Mouse (Mus musculus) kidney, postnatal 0 days (tissue): ENCODE results near the gene Galnt2. TPM values are rescaled to one million over a fixed set of nuclear protein-coding genes. Genes with fewer than 3 reads are reported as not detected.

Experiments used
- ATAC-seq: fragments of 200-750 bp; cut with Nextera tagmentation; replicated peaks from 2 replicates; pipeline ENCODE4 v1.8.0; 2017; ENCODE audit warnings: low read depth, moderate number of reproducible peaks, moderate TSS enrichment, moderate library complexity; ENCODE audit not compliant: low FRiP score
- DNase-seq: peaks from one replicate; pipeline ENCODE4 v3.0.0-alpha.2; 2016; ENCODE audit warnings: low spot score
- H3K27ac ChIP-seq: fragments of 300-500 bp; sonication (generic); 2 replicates; pipeline ENCODE4 v1.5.1; 2014; ENCODE audit warnings: mild to moderate bottlenecking
- H3K27me3 ChIP-seq: fragments of 300-500 bp; sonication (generic); 2 replicates; pipeline ENCODE4 v1.6.1; 2014; ENCODE audit warnings: low read length, mixed read lengths; ENCODE audit not compliant: insufficient read depth
- H3K36me3 ChIP-seq: fragments of 300-500 bp; sonication (generic); 2 replicates; pipeline ENCODE4 v1.6.1; 2014; ENCODE audit warnings: low read length, mixed read lengths; ENCODE audit not compliant: insufficient read depth
- H3K4me1 ChIP-seq: fragments of 300-500 bp; sonication (generic); replicated peaks from 2 replicates; pipeline ENCODE4 v1.6.1; 2014; ENCODE audit warnings: antibody characterized with exemption, low read length, mixed read lengths; ENCODE audit not compliant: insufficient read depth
- H3K4me2 ChIP-seq: fragments of 300-500 bp; sonication (generic); 2 replicates; pipeline ENCODE4 v1.6.1; 2014; ENCODE audit warnings: mild to moderate bottlenecking, low read length, moderate library complexity, mixed read lengths
- H3K4me3 ChIP-seq: fragments of 300-500 bp; sonication (generic); replicated peaks from 2 replicates; pipeline ENCODE4 v1.5.1; 2014; ENCODE audit warnings: low read depth, low read length
- H3K9ac ChIP-seq: fragments of 300-500 bp; sonication (generic); 2 replicates; pipeline ENCODE4 v1.6.1; 2014; ENCODE audit warnings: low read depth, low read length
- H3K9me3 ChIP-seq: fragments of 300-500 bp; sonication (generic); replicated peaks from 2 replicates; pipeline ENCODE4 v1.6.1; 2016; ENCODE audit warnings: low read length, inconsistent platforms, mixed read lengths
- CTCF ChIP-seq: IDR thresholded peaks from 2 replicates; pipeline ENCODE4 v1.5.1; 2016; ENCODE audit warnings: antibody characterized with exemption, low read depth, mild to moderate bottlenecking, moderate library complexity
- WGBS: fragments of 180-500 bp; shearing (Covaris S2); extraction: QIAGEN DNeasy Blood & Tissue Kit; methylation state at CpG from one replicate; pipeline ENCODE4 v1.1.7; 2014; 5-methylcytosine and 5-hydroxymethylcytosine counted together
- polyA plus RNA-seq: library from polyadenylated mRNA; unstranded; fragments of >200 nt; fragmentation: Nextera tagmentation; extraction: Ambion mirVana; gene quantifications from 2 replicates; pipeline ENCODE4 v1.2.1, GENCODE M21; 2015

The Galnt2 gene
- polyA plus RNA-seq, 1 experiment from 2014 or later, result 60.3 TPM

DNA sequence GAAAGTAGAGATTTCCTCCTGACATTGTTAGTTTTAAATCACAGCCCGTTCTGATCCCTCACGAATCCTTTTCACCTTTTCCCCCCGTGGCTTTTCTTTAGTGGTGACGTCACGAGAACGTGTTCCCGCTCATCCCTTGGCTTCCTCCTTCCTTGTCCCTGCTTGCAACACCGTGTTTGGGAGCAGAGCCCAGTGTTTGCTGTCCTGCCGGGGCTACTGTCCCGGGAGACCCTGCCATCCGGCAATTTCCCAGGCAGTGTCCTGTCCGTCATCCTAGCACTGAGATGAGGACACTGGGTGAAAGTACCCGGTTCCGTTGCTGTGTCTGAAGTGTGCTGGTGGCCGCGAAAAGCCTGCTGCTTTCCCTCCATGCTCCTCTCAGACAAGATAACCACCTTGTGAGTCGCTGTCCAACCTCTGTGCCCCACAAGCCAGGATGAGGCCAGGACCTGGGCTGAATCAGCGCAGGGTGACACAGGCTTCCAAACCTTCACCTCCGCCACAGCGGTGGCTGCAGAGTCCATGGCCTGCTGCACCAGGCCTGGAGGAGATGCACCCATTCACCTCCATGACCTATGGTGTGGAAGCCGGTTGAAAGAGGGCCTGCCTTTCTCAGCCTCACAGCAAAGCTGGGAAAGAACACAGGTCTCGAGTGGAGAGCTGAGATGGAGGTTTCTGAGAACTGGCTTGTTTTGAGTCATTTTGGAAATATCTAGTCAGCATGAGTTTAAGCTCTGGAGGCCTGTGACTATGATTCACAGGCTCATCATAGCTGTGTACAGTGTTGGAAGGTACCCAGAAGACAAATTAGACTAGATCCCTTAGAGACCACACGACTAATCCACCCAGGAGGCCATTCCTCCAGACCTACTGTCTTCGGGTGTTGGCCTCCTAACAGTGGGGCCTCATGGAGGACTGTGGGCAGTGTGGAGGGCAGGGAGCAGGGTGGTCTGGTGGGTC, 47.0 kb downstream of the Galnt2 start:
- H3K4me1 ChIP-seq, result peaks cover 8% of the 10 kb centered on the region
- DNase-seq (no peak), ATAC-seq (no peak)
- no peaks in the 10 kb centered on the region for H3K36me3 ChIP-seq
- TF ChIP-seq CTCF, result no peak
- H3K9ac ChIP-seq, result no peak overlapping the region
- H3K9me3 ChIP-seq, result no peaks in the 10 kb centered on the region
- no peaks in the 10 kb centered on the region for H3K27me3 ChIP-seq
- no peak overlapping the region for H3K4me2 ChIP-seq
- no peak overlapping the region for H3K4me3 ChIP-seq
- 72% methylated on average over 24 of the region's 24 CpGs for WGBS
- no peak overlapping the region for H3K27ac ChIP-seq

DNA sequence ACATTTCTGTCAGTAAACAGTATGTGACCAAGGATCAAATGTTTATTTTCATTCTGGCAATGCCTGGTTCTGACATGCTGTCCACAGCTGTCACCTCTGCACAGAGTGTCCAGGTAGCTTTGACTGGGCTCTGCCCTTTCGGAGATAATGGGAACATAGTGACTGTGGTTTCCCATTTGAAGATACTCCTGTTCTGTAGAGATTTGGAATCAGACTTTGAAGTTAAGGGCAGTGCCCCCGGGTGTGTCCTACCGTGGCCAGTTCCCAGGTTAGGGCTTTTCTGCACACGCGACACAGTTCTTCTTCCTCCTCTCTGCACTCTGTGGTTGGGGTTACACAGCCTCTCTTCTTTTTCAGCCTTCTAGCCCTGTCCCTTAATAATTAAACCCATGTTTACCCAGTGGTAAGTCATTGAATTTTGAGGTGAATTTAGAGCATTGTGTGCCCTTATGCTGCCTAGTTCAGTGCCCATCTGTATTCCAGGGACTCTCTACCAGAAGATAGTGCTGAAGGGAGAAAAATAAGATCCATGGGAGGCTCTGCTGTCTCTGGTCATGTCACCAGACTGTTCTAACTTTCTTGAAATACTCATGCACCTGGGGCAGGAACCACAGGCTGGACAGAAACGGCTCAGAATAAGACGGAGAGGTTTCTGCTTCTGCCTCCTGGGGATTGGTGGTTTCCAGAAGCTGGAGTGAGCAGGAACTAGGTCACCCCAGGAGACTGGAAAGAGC, 47.9 kb downstream of the Galnt2 start:
- Histone ChIP-seq H3K27me3 (no peaks in the 10 kb centered on the region), H3K9me3 (no peaks in the 10 kb centered on the region), H3K9ac (no peak overlapping the region), H3K4me2 (no peak overlapping the region), H3K36me3 (no peaks in the 10 kb centered on the region), H3K27ac (0 out of 2 replicates have a peak overlapping the region, but pooled peaks have one; percentile 13), H3K4me3 (no peak overlapping the region), H3K4me1 (peaks cover 13% of the 10 kb centered on the region)
- no peak for ATAC-seq
- TF ChIP-seq CTCF, result no peak
- DNase-seq, result no peak
- 64% methylated on average over 7 of the region's 7 CpGs for WGBS

DNA sequence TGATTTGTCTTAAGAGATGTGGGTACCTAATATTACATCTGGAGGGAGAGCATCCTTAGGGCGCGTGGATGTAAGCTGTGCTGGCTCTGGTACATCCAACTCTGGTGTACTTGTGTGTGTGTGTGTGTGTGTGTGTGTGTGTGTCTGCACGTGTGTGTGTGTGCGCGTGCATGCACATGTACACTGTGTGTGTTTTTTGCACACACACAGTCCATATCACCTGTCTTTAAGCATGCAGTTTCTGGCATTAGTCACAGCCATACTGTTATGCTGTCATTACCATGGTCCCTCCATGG, 48.4 kb downstream of the Galnt2 start:
- H3K27ac ChIP-seq, result no peak overlapping the region
- TF ChIP-seq CTCF, result no peak
- no peak overlapping the region for H3K9ac ChIP-seq
- H3K36me3 ChIP-seq, result no peaks in the 10 kb centered on the region
- peaks cover 16% of the 10 kb centered on the region for H3K4me1 ChIP-seq
- H3K4me3 ChIP-seq, result no peak overlapping the region
- no peak for DNase-seq
- H3K9me3 ChIP-seq, result no peaks in the 10 kb centered on the region
- 91% methylated on average over 5 of the region's 5 CpGs for WGBS
- ATAC-seq, result no peak
- H3K4me2 ChIP-seq, result no peak overlapping the region
- no peaks in the 10 kb centered on the region for H3K27me3 ChIP-seq

DNA sequence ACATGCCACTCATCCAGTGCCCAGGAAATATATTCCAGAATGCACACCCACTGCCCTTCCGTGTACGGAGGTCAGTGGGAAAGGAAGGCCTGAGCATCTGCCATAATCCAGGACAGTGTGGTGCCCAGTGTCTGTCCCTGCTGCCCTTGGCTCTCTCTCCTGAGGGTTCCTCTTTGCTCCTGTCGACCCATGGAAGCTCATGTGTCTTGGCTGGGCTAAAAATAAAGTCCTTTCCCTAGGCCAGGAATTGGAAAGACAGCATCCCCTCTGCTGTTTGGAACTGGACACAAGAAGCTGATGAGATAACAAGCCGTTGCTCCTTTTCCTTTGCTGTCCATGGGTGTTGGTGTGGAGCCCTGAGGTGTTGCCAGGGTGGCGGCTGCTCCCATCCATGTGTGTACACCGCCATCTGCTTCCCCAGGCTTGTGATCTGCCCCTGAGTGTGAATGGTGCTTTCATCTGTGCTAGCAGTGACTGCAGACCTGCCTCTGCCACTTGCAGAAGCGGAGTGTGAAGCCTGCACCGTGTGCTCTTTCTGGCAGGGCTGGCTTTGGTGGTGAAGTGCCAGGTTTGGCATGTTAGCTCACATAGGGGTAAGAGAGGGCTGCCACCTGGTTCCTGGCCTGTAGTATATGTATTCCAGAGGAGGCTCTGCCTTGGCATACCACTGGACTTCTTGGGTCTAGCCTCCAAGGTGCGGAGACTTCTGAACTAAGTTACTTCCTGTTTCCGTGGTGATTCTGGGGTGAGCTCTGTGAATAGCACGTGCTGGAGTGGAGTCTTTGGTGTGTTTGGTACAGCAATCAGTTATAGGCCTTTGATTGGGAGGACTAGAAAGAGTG, 50.7 kb downstream of the Galnt2 start:
- DNase-seq (no peak), ATAC-seq (no peak)
- Histone ChIP-seq H3K9me3 (no peaks in the 10 kb centered on the region), H3K36me3 (no peaks in the 10 kb centered on the region), H3K27me3 (no peaks in the 10 kb centered on the region), H3K4me1 (peaks cover 29% of the 10 kb centered on the region), H3K4me3 (no peak overlapping the region), H3K4me2 (no peak overlapping the region), H3K27ac (no peak overlapping the region), H3K9ac (no peak overlapping the region)
- no peak for TF ChIP-seq CTCF
- 63% methylated on average over 11 of the region's 11 CpGs for WGBS

DNA sequence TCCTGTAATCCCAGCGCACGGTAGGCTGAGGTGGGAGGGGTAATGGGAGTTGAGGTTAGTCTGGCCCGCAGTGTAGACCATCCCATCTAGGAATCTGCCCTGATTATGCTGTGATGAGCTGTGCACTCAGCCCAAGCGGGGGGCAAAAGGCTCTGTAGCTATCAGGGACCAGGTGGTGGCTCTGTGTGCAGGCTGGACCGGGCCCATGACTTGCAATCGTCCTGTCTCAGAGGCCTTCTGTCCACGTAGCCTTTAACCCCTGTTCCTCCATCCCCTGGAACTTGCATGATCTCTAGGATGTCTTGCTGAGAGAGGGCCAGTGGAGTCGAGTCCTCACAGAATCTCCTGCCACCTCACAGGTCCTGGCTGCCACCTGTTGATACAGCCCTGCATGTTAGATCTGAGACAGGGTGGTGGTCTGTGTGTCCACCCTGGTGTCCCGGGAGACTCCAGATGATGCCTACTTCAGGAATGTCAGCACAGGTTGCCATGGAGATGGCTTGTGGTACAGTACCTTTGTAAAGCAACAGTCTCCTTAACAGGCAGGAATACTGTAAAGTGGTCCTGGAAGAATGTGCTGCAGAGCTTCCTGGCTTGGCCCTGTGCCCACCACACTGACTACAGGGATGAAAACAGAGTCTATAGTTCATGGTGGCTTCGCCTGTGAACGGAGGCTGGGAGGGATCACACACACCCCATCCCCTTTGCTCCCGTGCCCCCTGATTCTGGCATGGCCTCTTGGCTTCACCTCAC, 51.9 kb downstream of the Galnt2 start:
- ATAC-seq, result no peak
- Histone ChIP-seq H3K9ac (0 out of 2 replicates have a peak overlapping the region, but pooled peaks have one; percentile 13), H3K9me3 (no peaks in the 10 kb centered on the region), H3K4me3 (no peak overlapping the region), H3K36me3 (no peaks in the 10 kb centered on the region), H3K27ac (no peak overlapping the region), H3K27me3 (no peaks in the 10 kb centered on the region), H3K4me2 (no peak overlapping the region), H3K4me1 (peaks cover 32% of the 10 kb centered on the region)
- 77% methylated on average over 12 of the region's 12 CpGs for WGBS
- no peak for TF ChIP-seq CTCF
- DNase-seq, result no peak
